8 mouse cellular contexts compared by ENCODE assay signal in genomic region chr8:120970346-120970745, GRCm38 (mm10).
DNase-seq lines count a peak whose midpoint lies in the region; ATAC-seq lines count a peak whose summit lies in the region.

No protein-coding gene starts in this region.

- H3K27me3 ChIP-seq in heart, embryonic 12.5 days (replicated peaks): peaks cover 77% of the 10 kb centered on the region

- peaks cover 16% of the 10 kb centered on the region for H3K4me1 ChIP-seq in heart, embryonic 12.5 days (replicated peaks)

- WGBS in heart, embryonic 12.5 days: 40% methylated on average over 5 of the region's 5 CpGs

- no peaks in the 10 kb centered on the region for H3K36me3 ChIP-seq in heart, embryonic 12.5 days

- H3K27ac ChIP-seq in heart, embryonic 12.5 days (ENCODE audit: poor library complexity, severe bottlenecking): no peak overlapping the region

- no peak overlapping the region for H3K4me3 ChIP-seq in heart, embryonic 12.5 days

- no peak overlapping the region for H3K4me2 ChIP-seq in heart, embryonic 12.5 days

- H3K9ac ChIP-seq in heart, embryonic 12.5 days: no peak overlapping the region

- no peak for ATAC-seq in heart, embryonic 12.5 days (ENCODE audit: insufficient number of reproducible peaks, low FRiP score)

- peak; percentile 19 for DNase-seq in heart, adult 8-10 months (ENCODE audit: low spot score)
- DNase-seq in ovary, postnatal 14 days (ENCODE audit: low spot score): peak; percentile 59
- no peak for DNase-seq in ovary, adult 18-20 months (ENCODE audit: low spot score)
- DNase-seq in brain, adult 2 months (ENCODE audit: low read depth, low spot score): peak; percentile 24
- peak; percentile 79 to 81 for DNase-seq in kidney, postnatal 4 days
- peak; percentile 12 to 53 for DNase-seq in spleen, postnatal 10 days (ENCODE audit: low spot score in 2 of 2)
- no peak for DNase-seq in gastrocnemius, postnatal 25 days

- H3K9me3 ChIP-seq in heart, embryonic 12.5 days (replicated peaks): no peaks in the 10 kb centered on the region; the same call in 1 of the 2 replicates

Comparison
In these comparisons a context has a peak if more than half of its experiments do, and no peak if none do; other contexts are left out.
1. DNase-seq: peak in heart, adult 8-10 months (single experiment), ovary, postnatal 14 days (single experiment), brain, adult 2 months (single experiment), kidney, postnatal 4 days (2 of 2) and spleen, postnatal 10 days (2 of 2); none in ovary, adult 18-20 months (single experiment) and gastrocnemius, postnatal 25 days (single experiment).